Mouse (Mus musculus) heart, postnatal 0 days (tissue): ENCODE data around the gene Lbhd2.

Experiments
- CTCF ChIP-seq: IDR thresholded peaks from 2 replicates; pipeline ENCODE4 v1.5.1; 2016; ENCODE audit warnings: antibody characterized with exemption, control low read depth, low read depth
- EP300 ChIP-seq: IDR thresholded peaks from 2 replicates; pipeline ENCODE4 v1.6.1; 2016; ENCODE audit warnings: antibody characterized with exemption, low read depth

DNA sequence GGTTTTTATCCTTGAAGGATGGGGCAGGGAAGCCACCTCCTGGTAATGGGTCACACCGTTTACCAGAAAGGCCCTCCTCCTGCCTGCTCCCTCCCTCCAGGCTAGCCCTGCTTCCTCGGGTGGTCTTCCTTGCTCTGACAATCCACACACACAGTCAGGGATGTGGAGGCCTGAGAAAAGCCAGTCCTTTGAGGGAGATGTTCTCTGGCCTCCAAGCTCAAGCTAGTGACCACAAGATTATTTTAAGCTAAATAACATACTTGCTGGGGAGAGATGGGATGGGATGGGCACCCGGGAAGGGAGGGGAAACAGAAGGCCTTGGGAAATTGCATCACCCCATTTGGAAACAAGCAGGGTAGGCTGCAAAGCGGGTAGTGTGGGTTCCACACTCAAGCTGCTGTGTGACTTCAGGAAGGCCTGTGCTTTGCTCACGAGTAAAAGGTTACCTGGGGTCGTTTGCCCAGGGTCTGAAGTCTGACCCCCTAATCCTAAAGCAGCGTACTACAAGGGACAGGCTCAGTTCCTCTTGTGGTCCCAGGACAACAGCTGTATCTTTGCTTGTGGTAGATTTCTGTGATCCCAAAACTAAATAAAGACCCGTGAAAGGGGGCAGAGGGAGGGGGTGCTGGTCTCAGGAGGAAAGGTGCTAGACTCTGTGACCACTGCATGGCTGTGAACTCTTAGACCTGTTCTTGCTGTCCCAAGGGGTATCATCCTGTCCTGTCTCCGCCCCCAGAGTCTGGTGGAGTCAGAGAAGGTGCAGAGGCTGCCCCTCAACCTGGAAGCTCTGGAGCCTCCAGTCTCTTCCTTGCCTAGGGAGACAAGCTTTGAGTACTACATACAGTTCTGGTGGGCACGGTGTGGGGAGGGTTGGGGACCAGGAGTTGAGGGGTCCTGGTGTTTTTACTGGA, 37.6 kb downstream of the Lbhd2 start:
- no peak for TF ChIP-seq CTCF
- no peak for TF ChIP-seq EP300
